In genomic region chr4:5583989-5584677, GRCm38 (mm10) we compare ENCODE assay signal across 10 mouse cellular contexts.
A peak's percentile ranks its signal among the peaks of the same experiment; 100 is the strongest.
DNase-seq lines count a peak whose midpoint lies in the region; ATAC-seq and TF ChIP-seq lines count a peak whose summit lies in the region.
"Had no signal": no experiment of that assay in that cellular context is flagged by ENCODE, and none has a peak within 500 bp of the region (broad histone marks: within the 10 kb centered on the region; RNA-seq: fewer than 3 reads in every experiment).

No protein-coding gene starts in this region.

- H3K4me2 ChIP-seq in hindbrain, embryonic 15.5 days, result no peak overlapping the region
- H3K4me2 ChIP-seq in hindbrain, embryonic 12.5 days (replicated peaks), result no peak overlapping the region
- H3K4me2 ChIP-seq in heart, embryonic 14.5 days (ENCODE audit: low read length), result no peak overlapping the region
- H3K4me2 ChIP-seq in limb, embryonic 14.5 days (replicated peaks; ENCODE audit: low read depth, low read length, severe bottlenecking), result no peak overlapping the region

- H3K9ac ChIP-seq in hindbrain, embryonic 15.5 days, result no peak overlapping the region
- no peak overlapping the region for H3K9ac ChIP-seq in hindbrain, embryonic 12.5 days
- H3K9ac ChIP-seq in heart, embryonic 14.5 days (ENCODE audit: low read length), result no peak overlapping the region
- H3K9ac ChIP-seq in limb, embryonic 14.5 days (ENCODE audit: low read depth, low read length, severe bottlenecking), result no peak overlapping the region

- no peaks in the 10 kb centered on the region for H3K36me3 ChIP-seq in hindbrain, embryonic 15.5 days
- H3K36me3 ChIP-seq in hindbrain, embryonic 12.5 days, result no peaks in the 10 kb centered on the region
- H3K36me3 ChIP-seq in heart, embryonic 14.5 days (ENCODE audit: control insufficient read depth, insufficient read depth, low read length), result no peaks in the 10 kb centered on the region
- no peaks in the 10 kb centered on the region for H3K36me3 ChIP-seq in limb, embryonic 14.5 days (ENCODE audit: control insufficient read depth, insufficient read depth, low read length)
- H3K36me3 ChIP-seq: G1E had no signal

- H3K9me3 ChIP-seq in hindbrain, embryonic 15.5 days, result no peaks in the 10 kb centered on the region
- no peaks in the 10 kb centered on the region for H3K9me3 ChIP-seq in hindbrain, embryonic 12.5 days (replicated peaks)
- H3K9me3 ChIP-seq in heart, embryonic 14.5 days (ENCODE audit: control insufficient read depth, low read length), result no peaks in the 10 kb centered on the region
- no peaks in the 10 kb centered on the region for H3K9me3 ChIP-seq in limb, embryonic 14.5 days (ENCODE audit: control insufficient read depth, low read length)
- H3K9me3 ChIP-seq: G1E had no signal

- H3K27me3 ChIP-seq in hindbrain, embryonic 15.5 days, result no peaks in the 10 kb centered on the region
- no peaks in the 10 kb centered on the region for H3K27me3 ChIP-seq in hindbrain, embryonic 12.5 days
- H3K27me3 ChIP-seq in heart, embryonic 14.5 days (ENCODE audit: control insufficient read depth, insufficient read depth, low read length), result no peaks in the 10 kb centered on the region
- no peaks in the 10 kb centered on the region for H3K27me3 ChIP-seq in limb, embryonic 14.5 days (ENCODE audit: control insufficient read depth, insufficient read depth, low read length)

- no peak for TF ChIP-seq POLR2A in limb, embryonic 14.5 days (IDR thresholded peaks at IDR 0.05; ENCODE audit: borderline replicate concordance, extremely low read depth, insufficient read depth, insufficient read length)

- H3K27ac ChIP-seq in hindbrain, embryonic 15.5 days (replicated peaks), result no peak overlapping the region
- no peak overlapping the region for H3K27ac ChIP-seq in hindbrain, embryonic 12.5 days
- H3K27ac ChIP-seq in heart, embryonic 14.5 days (replicated peaks in 1 of 2; ENCODE audit: control insufficient read depth in 1 of 2, insufficient read depth in 1 of 2, low read depth in 2 of 2, low read length in 2 of 2), result no peak overlapping the region
- H3K27ac ChIP-seq in limb, embryonic 14.5 days (replicated peaks; ENCODE audit: low read depth, low read length), result no peak overlapping the region

- no peak overlapping the region for H3K4me3 ChIP-seq in hindbrain, embryonic 15.5 days
- no peak overlapping the region for H3K4me3 ChIP-seq in hindbrain, embryonic 12.5 days
- no peak overlapping the region for H3K4me3 ChIP-seq in heart, embryonic 14.5 days (ENCODE audit: control insufficient read depth in 1 of 2, insufficient read depth in 1 of 2, low read depth in 1 of 2, low read length in 2 of 2)
- H3K4me3 ChIP-seq in limb, embryonic 14.5 days (replicated peaks; ENCODE audit: low read length), result no peak overlapping the region
- H3K4me3 ChIP-seq: erythroblast, embryonic 14.5 days had no signal

- no peaks in the 10 kb centered on the region for H3K4me1 ChIP-seq in hindbrain, embryonic 15.5 days (replicated peaks)
- H3K4me1 ChIP-seq in hindbrain, embryonic 12.5 days, result no peaks in the 10 kb centered on the region
- no peaks in the 10 kb centered on the region; a peak in 1 of 4 replicates for H3K4me1 ChIP-seq in heart, embryonic 14.5 days (ENCODE audit: control insufficient read depth in 2 of 2, insufficient read depth in 2 of 2, low read length in 2 of 2)
- peaks cover 18% of the 10 kb centered on the region; the same call in 1 of the 2 replicates for H3K4me1 ChIP-seq in limb, embryonic 14.5 days (ENCODE audit: control insufficient read depth, insufficient read depth, low read length)

- peak; percentile 7 for DNase-seq in adrenal gland, postnatal 25 days
- DNase-seq in limb, embryonic 14.5 days (ENCODE audit: low spot score), result peak; percentile 91
- no peak for DNase-seq in retina, postnatal 1 day
- no peak for DNase-seq in thymus, postnatal 14 days
- no peak for DNase-seq in cerebellum, adult 11 months

- WGBS in hindbrain, embryonic 15.5 days, result 60% methylated on average over 6 of the region's 6 CpGs
- WGBS in hindbrain, embryonic 12.5 days, result 72% methylated on average over 6 of the region's 6 CpGs
- 49% methylated on average over 6 of the region's 6 CpGs for WGBS in heart, embryonic 14.5 days
- 36% methylated on average over 6 of the region's 6 CpGs for WGBS in limb, embryonic 14.5 days

- peak; percentile 63; the same call in 1 of the 2 replicates for ATAC-seq in hindbrain, embryonic 15.5 days (ENCODE audit: low FRiP score, low read depth)
- ATAC-seq in hindbrain, embryonic 12.5 days (ENCODE audit: low FRiP score), result no peak
- ATAC-seq in heart, embryonic 14.5 days (ENCODE audit: insufficient number of reproducible peaks, insufficient read depth, low FRiP score, low read depth), result peak; percentile 66
- peak; percentile 89 for ATAC-seq in limb, embryonic 14.5 days (ENCODE audit: low FRiP score, low read depth)

Comparison
In these comparisons a context has a peak if more than half of its experiments do, and no peak if none do; other contexts are left out.
1. DNase-seq: peak in adrenal gland, postnatal 25 days (single experiment) and limb, embryonic 14.5 days (single experiment); none in retina, postnatal 1 day (single experiment), thymus, postnatal 14 days (single experiment) and cerebellum, adult 11 months (single experiment).